8 mouse cellular contexts compared by ENCODE assay signal in genomic region chr1:64532067-64532523, GRCm38 (mm10). TPM values are rescaled to one million over a fixed set of nuclear protein-coding genes. Genes with fewer than 3 reads are reported as not detected.
A peak's percentile ranks its signal among the peaks of the same experiment; 100 is the strongest.
DNase-seq lines count a peak whose midpoint lies in the region; ATAC-seq and TF ChIP-seq lines count a peak whose summit lies in the region.

No protein-coding gene starts in this region.

- no peak for TF ChIP-seq CTCF in kidney, adult 2 months (conservative IDR thresholded peaks at IDR 0.05; ENCODE audit: insufficient read depth, insufficient read length, low read depth, low read length)

- peak overlapping the region; percentile 70 for H3K27ac ChIP-seq in kidney, adult 2 months (ENCODE audit: insufficient read depth, low read depth, low read length)
- H3K27ac ChIP-seq in hindbrain, embryonic 14.5 days, result peak overlapping the region; percentile 100

- WGBS in kidney, adult 2 months, result under 1% methylated on average over 34 of the region's 34 CpGs
- WGBS in hindbrain, embryonic 14.5 days, result under 1% methylated on average over 34 of the region's 34 CpGs

- peak overlapping the region; percentile 97 for H3K9ac ChIP-seq in hindbrain, embryonic 14.5 days

- no peaks in the 10 kb centered on the region for H3K36me3 ChIP-seq in kidney, adult 2 months (ENCODE audit: control insufficient read depth, insufficient read depth, low read length)
- H3K36me3 ChIP-seq in hindbrain, embryonic 14.5 days (replicated peaks; ENCODE audit: control insufficient read depth, insufficient read depth), result no peaks in the 10 kb centered on the region

- peak overlapping the region; percentile 69 for H3K4me3 ChIP-seq in kidney, adult 2 months (ENCODE audit: insufficient read depth, low read depth, low read length)
- peak overlapping the region; percentile 75 for H3K4me3 ChIP-seq in hindbrain, embryonic 14.5 days (replicated peaks; ENCODE audit: low read length)

- H3K9me3 ChIP-seq in hindbrain, embryonic 14.5 days (ENCODE audit: control insufficient read depth, low read length), result no peaks in the 10 kb centered on the region

- H3K4me1 ChIP-seq in kidney, adult 2 months (ENCODE audit: control insufficient read depth, insufficient read depth, low read length), result no peaks in the 10 kb centered on the region; the same call in none of the 2 replicates
- peaks cover 35% of the 10 kb centered on the region for H3K4me1 ChIP-seq in hindbrain, embryonic 14.5 days (replicated peaks; ENCODE audit: control insufficient read depth, insufficient read depth, low read length)

- TF ChIP-seq POLR2A in kidney, adult 2 months (IDR thresholded peaks at IDR 0.05; ENCODE audit: low read depth, low read length), result no peak

- ATAC-seq in hindbrain, embryonic 14.5 days (ENCODE audit: low FRiP score), result peak; percentile 65
- ATAC-seq in megakaryocyte, adult 5-6 weeks (ENCODE audit: poor library complexity, severe bottlenecking), result peak; percentile 23

- peak overlapping the region; percentile 95 for H3K4me2 ChIP-seq in hindbrain, embryonic 14.5 days (replicated peaks)

- DNase-seq in kidney, adult 2 months, result no peak
- DNase-seq in kidney, adult 11 months, result no peak
- peak; percentile 25 for DNase-seq in adipocyte (ENCODE audit: low spot score)
- peak; percentile 27 for DNase-seq in hindbrain, embryonic 14.5 days (ENCODE audit: low spot score)
- DNase-seq in thymus, postnatal 0 days (ENCODE audit: low spot score), result peak; percentile 94
- no peak for DNase-seq in left cerebral cortex, postnatal 36 days (ENCODE audit: low spot score in 2 of 2)
- DNase-seq in layer of hippocampus, postnatal 36 days, result no peak

- H3K27me3 ChIP-seq in kidney, adult 2 months (replicated peaks; ENCODE audit: control insufficient read depth, insufficient read depth, low read length), result no peaks in the 10 kb centered on the region
- no peaks in the 10 kb centered on the region for H3K27me3 ChIP-seq in hindbrain, embryonic 14.5 days (ENCODE audit: control insufficient read depth, insufficient read depth, low read length)

- intact Hi-C loops in left cerebral cortex, postnatal 36 days (cut with DNase I), result loop anchor here (2.0 to 10.0 kb wide), 3 partner anchors 85 to 417 kb away; partner anchors contain the start of genes Ccnyl1 and Mettl21a

RNA-seq across cellular contexts. Expression of gene Creb1, which starts 0.3 kb away (rescaled TPM):
- polyA plus RNA-seq in kidney, adult 2 months (2012; rRNA removed), result 12.5 and 13.3 TPM in 2 replicates
- polyA plus RNA-seq in hindbrain, embryonic 14.5 days (2014; fragmentation: Nextera tagmentation; extraction: Ambion mirVana), result 40.8 and 47.6 TPM in 2 replicates
- total RNA-seq in megakaryocyte, adult 5-6 weeks (2015), result 58.0 and 76.6 TPM in 2 replicates
- 85.9 and 88.6 TPM in 2 replicates for total RNA-seq in megakaryocyte, adult 5-6 weeks (2017)
- 40.2 and 43.2 TPM in 2 replicates for polyA plus RNA-seq in thymus, postnatal 0 days (2015; fragmentation: Nextera tagmentation; extraction: Ambion mirVana)
- 10 to 100 TPM; 45.1 to 56.0 TPM for total RNA-seq in left cerebral cortex, postnatal 36 days (2021)
- total RNA-seq in layer of hippocampus, postnatal 36 days (2021), result 10 to 100 TPM; 50.7 to 61.0 TPM

Comparison
In these comparisons a context has a peak if more than half of its experiments do, and no peak if none do; other contexts are left out.
1. DNase-seq: peak in adipocyte (single experiment), hindbrain, embryonic 14.5 days (single experiment) and thymus, postnatal 0 days (single experiment); none in kidney, adult 2 months (single experiment), kidney, adult 11 months (single experiment), left cerebral cortex, postnatal 36 days (0 of 2) and layer of hippocampus, postnatal 36 days (0 of 2).